Mouse (Mus musculus): ENCODE results near the gene Alkbh1. TPM values are rescaled to one million over a fixed set of nuclear protein-coding genes. Genes with fewer than 3 reads are reported as not detected.
A peak's percentile ranks its signal among the peaks of the same experiment; 100 is the strongest.

The Alkbh1 gene
- total and polyA plus RNA-seq, 3 experiments, result 26.8 to 39.1 (median 37.3) TPM

DNA sequence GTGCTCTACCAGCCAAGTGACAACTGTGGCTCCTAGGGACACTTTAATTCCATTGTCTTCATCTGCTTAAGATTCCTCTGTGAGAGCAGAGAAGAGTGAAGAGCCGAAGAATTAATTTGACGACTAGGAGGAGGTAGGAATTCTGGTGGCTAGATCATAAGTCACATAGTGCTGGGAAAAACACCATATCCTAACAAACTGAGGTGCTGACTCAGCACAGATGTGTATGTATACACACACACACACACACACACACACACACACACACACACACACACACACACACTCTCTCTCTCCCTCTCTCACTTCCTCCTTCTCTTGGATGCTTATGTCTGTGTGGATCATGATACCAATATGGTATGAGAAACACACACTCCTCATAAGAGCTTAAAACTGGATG is 15.5 kb downstream of the Alkbh1 start:
- Histone ChIP-seq H3K27ac (ENCODE audit: insufficient read depth, low read depth) (peak overlapping the region; percentile 21; the same call in 1 of the 2 replicates), H3K79me2 (replicated peaks; ENCODE audit: control insufficient read depth, extremely low read depth, insufficient read depth, poor library complexity, severe bottlenecking) (peaks cover 7% of the 10 kb centered on the region), H3K4me1 (ENCODE audit: control insufficient read depth in 1 of 2, insufficient read depth in 2 of 2) (peaks cover 6 to 61% of the 10 kb centered on the region in 2 experiments), H3K36me3 (replicated peaks in 1 of 2; ENCODE audit: control insufficient read depth in 1 of 2, insufficient read depth in 1 of 2, low read length in 1 of 2) (peaks cover 76 to 97% of the 10 kb centered on the region in 2 experiments), H3K9ac (ENCODE audit: insufficient read depth, low read depth) (no peak overlapping the region), H3K9me3 (replicated peaks; ENCODE audit: low read length) (no peaks in the 10 kb centered on the region), H3K4me2 (ENCODE audit: insufficient read depth, low read depth, poor library complexity, severe bottlenecking) (no peak overlapping the region), H3K27me3 (replicated peaks) (no peaks in the 10 kb centered on the region), H3K4me3 (replicated peaks in 1 of 3; ENCODE audit: low read depth in 2 of 3, low read length in 2 of 3, poor library complexity in 1 of 3) (no peak overlapping the region)
- DNase-seq (ENCODE audit: extremely low read depth), result no peak
- no peak for TF ChIP-seq BHLHE40 (IDR thresholded peaks at IDR 0.05; ENCODE audit: low read depth, low read length)
- TF ChIP-seq IRF4 (IDR thresholded peaks at IDR 0.05; ENCODE audit: low read depth, low read length), result 0 out of 2 replicates have a peak, but pooled peaks have one; percentile 11
- TF ChIP-seq MAFK (IDR thresholded peaks at IDR 0.05; ENCODE audit: insufficient replicate concordance, low read length), result peak; percentile 82
- in situ Hi-C loops (cut with MboI; ENCODE audit: low pct_ligation_motif_present, low pct_unique_long_range_greater_than_20kb, low sequenced_read_pairs) (no loop called here), dilution Hi-C loops (cut with MboI; ENCODE audit: extremely low pct_ligation_motif_present, extremely low pct_unique_long_range_greater_than_20kb, low sequenced_read_pairs) (no loop called here)

DNA sequence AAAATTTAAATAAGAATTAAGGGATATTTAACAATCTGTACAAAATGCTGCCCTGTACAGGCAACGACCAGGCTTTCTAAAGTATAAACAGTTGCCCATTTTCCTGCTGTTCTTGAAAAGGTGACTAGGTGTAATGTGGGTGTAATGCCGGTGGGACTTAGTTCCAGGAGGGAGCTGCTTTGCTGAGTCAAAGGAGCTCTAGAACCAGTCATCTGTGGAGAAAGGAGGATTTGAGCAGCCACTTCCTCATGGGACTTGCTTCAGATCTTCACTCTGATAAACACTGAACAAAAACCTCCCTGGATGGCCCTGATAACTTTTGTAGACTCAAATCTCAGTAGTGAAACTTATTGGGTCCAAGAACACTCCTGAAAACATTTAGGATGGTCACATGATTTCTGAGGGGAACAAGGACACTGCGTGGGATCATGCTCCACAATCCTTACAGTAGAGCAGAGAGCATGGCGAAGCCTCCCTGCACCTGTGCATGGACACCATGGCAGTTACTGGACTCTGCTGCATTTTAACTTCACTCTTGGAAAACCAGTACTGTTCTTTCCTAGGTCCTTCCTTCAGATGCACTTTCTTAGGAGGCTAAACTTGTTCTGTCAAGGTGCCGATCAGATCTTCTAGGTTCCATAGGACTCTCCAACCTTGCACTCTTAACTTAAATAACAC is 17.3 kb downstream of the Alkbh1 start:
- Histone ChIP-seq H3K9ac (ENCODE audit: insufficient read depth, low read depth) (no peak overlapping the region), H3K4me1 (ENCODE audit: control insufficient read depth in 1 of 2, insufficient read depth in 2 of 2) (peaks cover 6 to 61% of the 10 kb centered on the region in 2 experiments), H3K36me3 (replicated peaks in 1 of 2; ENCODE audit: control insufficient read depth in 1 of 2, insufficient read depth in 1 of 2, low read length in 1 of 2) (peaks cover 67 to 93% of the 10 kb centered on the region in 2 experiments), H3K4me3 (replicated peaks in 1 of 3; ENCODE audit: low read depth in 2 of 3, low read length in 2 of 3, poor library complexity in 1 of 3) (no peak overlapping the region), H3K27me3 (replicated peaks) (no peaks in the 10 kb centered on the region), H3K79me2 (replicated peaks; ENCODE audit: control insufficient read depth, extremely low read depth, insufficient read depth, poor library complexity, severe bottlenecking) (no peaks in the 10 kb centered on the region), H3K4me2 (ENCODE audit: insufficient read depth, low read depth, poor library complexity, severe bottlenecking) (no peak overlapping the region), H3K27ac (ENCODE audit: insufficient read depth, low read depth) (no peak overlapping the region), H3K9me3 (replicated peaks; ENCODE audit: low read length) (no peaks in the 10 kb centered on the region)
- in situ Hi-C loops (cut with MboI; ENCODE audit: low pct_ligation_motif_present, low pct_unique_long_range_greater_than_20kb, low sequenced_read_pairs) (no loop called here), dilution Hi-C loops (cut with MboI; ENCODE audit: extremely low pct_ligation_motif_present, extremely low pct_unique_long_range_greater_than_20kb, low sequenced_read_pairs) (no loop called here)
- peak; percentile 52 for DNase-seq (ENCODE audit: extremely low read depth)
- TF ChIP-seq ZKSCAN1 (IDR thresholded peaks at IDR 0.05; ENCODE audit: borderline replicate concordance, low read depth, low read length) (no peak), GABPA (IDR thresholded peaks at IDR 0.05; ENCODE audit: insufficient replicate concordance, low read depth, low read length) (no peak), CHD2 (IDR thresholded peaks at IDR 0.05; ENCODE audit: low read length) (peak; percentile 7; the same call in 1 of the 2 replicates), USF1 (IDR thresholded peaks at IDR 0.05; ENCODE audit: low read depth, low read length) (no peak), ELF1 (IDR thresholded peaks at IDR 0.05; ENCODE audit: low read depth, low read length) (no peak), SMC3 (IDR thresholded peaks at IDR 0.05; ENCODE audit: low read depth, low read length) (no peak), POLR2AphosphoS2 (IDR thresholded peaks at IDR 0.05; ENCODE audit: low read depth, low read length) (peak; percentile 64; the same call in 1 of the 2 replicates), MXI1 (IDR thresholded peaks at IDR 0.05; ENCODE audit: low read depth, low read length) (no peak), MAZ (IDR thresholded peaks at IDR 0.05; ENCODE audit: low read depth, low read length) (no peak), NELFE (IDR thresholded peaks at IDR 0.05; ENCODE audit: low read depth, low read length) (no peak), IRF4 (IDR thresholded peaks at IDR 0.05; ENCODE audit: low read depth, low read length) (no peak), RAD21 (IDR thresholded peaks at IDR 0.05; ENCODE audit: low read depth, low read length) (no peak), HCFC1 (IDR thresholded peaks at IDR 0.05; ENCODE audit: low read depth, low read length) (no peak), POLR2A (IDR thresholded peaks at IDR 0.05; ENCODE audit: low read depth, low read length) (peak; percentile 35; the same call in 1 of the 2 replicates), MEF2A (IDR thresholded peaks at IDR 0.05; ENCODE audit: borderline replicate concordance, low read depth, low read length) (no peak), USF2 (conservative IDR thresholded peaks at IDR 0.05; ENCODE audit: low read depth, low read length) (no peak), ZMIZ1 (IDR thresholded peaks at IDR 0.05; ENCODE audit: low read depth, low read length) (no peak), EP300 (IDR thresholded peaks at IDR 0.05; ENCODE audit: low read length) (peak; percentile 43; the same call in 1 of the 2 replicates), CHD1 (IDR thresholded peaks at IDR 0.05; ENCODE audit: low read depth, low read length) (no peak), TBP (conservative IDR thresholded peaks at IDR 0.05; ENCODE audit: low read depth, low read length) (no peak), BHLHE40 (IDR thresholded peaks at IDR 0.05; ENCODE audit: low read depth, low read length) (no peak), ZNF384 (IDR thresholded peaks at IDR 0.05; ENCODE audit: low read depth, low read length) (no peak), TCF12 (IDR thresholded peaks at IDR 0.05; ENCODE audit: low read depth, low read length) (no peak), UBTF (IDR thresholded peaks at IDR 0.05; ENCODE audit: low read depth, low read length) (no peak)
